Mouse (Mus musculus) forebrain, embryonic 12.5 days (tissue): ENCODE results near the gene Dop1b. TPM values are rescaled to one million over a fixed set of nuclear protein-coding genes. Genes with fewer than 3 reads are reported as not detected.
"Not testable (repeated sequence)": the region's sequence is repeated elsewhere in the genome, so short reads cannot be mapped to it uniquely, and the experiment has no call there.

ENCODE experiments used
- ATAC-seq: fragments of 200-750 bp; cut with Nextera tagmentation; 2 replicates; pipeline ENCODE4 v1.8.0; 2017; ENCODE audit warnings: moderate TSS enrichment; ENCODE audit not compliant: low FRiP score
- H3K27ac ChIP-seq: fragments of 300-500 bp; sonication (generic); 2 replicates; pipeline ENCODE4 v1.5.1; 2016; ENCODE audit warnings: mild to moderate bottlenecking
- H3K27me3 ChIP-seq: fragments of 300-500 bp; sonication (generic); 2 replicates; pipeline ENCODE4 v1.6.1; 2016; ENCODE audit warnings: mild to moderate bottlenecking
- H3K36me3 ChIP-seq: fragments of 300-500 bp; sonication (generic); replicated peaks from 2 replicates; pipeline ENCODE4 v1.6.1; 2016; ENCODE audit warnings: mild to moderate bottlenecking
- H3K4me1 ChIP-seq: fragments of 300-500 bp; sonication (generic); 2 replicates; pipeline ENCODE4 v1.6.1; 2016
- H3K4me2 ChIP-seq: fragments of 300-500 bp; sonication (generic); 2 replicates; pipeline ENCODE4 v1.6.1; 2016; ENCODE audit warnings: mild to moderate bottlenecking, moderate library complexity
- H3K4me3 ChIP-seq: fragments of 300-500 bp; sonication (generic); replicated peaks from 2 replicates; pipeline ENCODE4 v1.5.1; 2016; ENCODE audit warnings: mild to moderate bottlenecking
- H3K9ac ChIP-seq: fragments of 300-500 bp; sonication (generic); 2 replicates; pipeline ENCODE4 v1.6.1; 2016; ENCODE audit warnings: mild to moderate bottlenecking
- H3K9me3 ChIP-seq: fragments of 300-500 bp; sonication (generic); 2 replicates; pipeline ENCODE4 v1.6.1; 2016
- WGBS: fragments of 180-500 bp; shearing (Covaris S2); methylation state at CpG from one replicate; pipeline ENCODE4 v1.1.7; 2016; 5-methylcytosine and 5-hydroxymethylcytosine counted together
- polyA plus RNA-seq: library from polyadenylated mRNA; unstranded; fragments of >200 nt; fragmentation: Nextera tagmentation; extraction: Ambion mirVana; gene quantifications from 2 replicates; pipeline ENCODE4 v1.2.1, GENCODE M21; 2016

Dop1b gene
- polyA plus RNA-seq, 1 experiment from 2014 or later, result 19.2 TPM

GRCm38 (mm10) chr16:93816861-93817260 is 105.2 kb downstream of the Dop1b start:
- no peaks in the 10 kb centered on the region for H3K27me3 ChIP-seq
- no peak overlapping the region for H3K4me2 ChIP-seq
- no peak overlapping the region for H3K9ac ChIP-seq
- peaks cover 6% of the 10 kb centered on the region for H3K36me3 ChIP-seq
- 85% methylated on average over 7 of the region's 7 CpGs for WGBS
- peaks cover 9% of the 10 kb centered on the region; the same call in 1 of the 2 replicates for H3K4me1 ChIP-seq
- no peak overlapping the region for H3K4me3 ChIP-seq
- ATAC-seq, result no peak
- no peak overlapping the region for H3K27ac ChIP-seq
- peaks cover 3% of the 10 kb centered on the region for H3K9me3 ChIP-seq

- no peak for ATAC-seq
- 0 out of 2 replicates have a peak, but pooled peaks cover 4% of the 10 kb centered on the region for H3K9me3 ChIP-seq
- H3K27me3 ChIP-seq, result no peaks in the 10 kb centered on the region
- peaks cover 2% of the 10 kb centered on the region for H3K36me3 ChIP-seq
- 83% methylated on average over 5 of the region's 5 CpGs for WGBS
- peaks cover 9% of the 10 kb centered on the region; the same call in 1 of the 2 replicates for H3K4me1 ChIP-seq
- no peak overlapping the region for H3K27ac ChIP-seq
- no peak overlapping the region for H3K4me3 ChIP-seq
- no peak overlapping the region for H3K4me2 ChIP-seq
- no peak overlapping the region for H3K9ac ChIP-seq
Observed at GRCm38 (mm10) chr16:93817371-93817770, 105.7 kb downstream of the Dop1b start.

- H3K4me2 ChIP-seq, result no peak overlapping the region
- ATAC-seq, result no peak
- H3K36me3 ChIP-seq, result no peaks in the 10 kb centered on the region
- no peaks in the 10 kb centered on the region for H3K27me3 ChIP-seq
- no peak overlapping the region for H3K4me3 ChIP-seq
- WGBS, result 58% methylated on average over 12 of the region's 12 CpGs
- H3K9me3 ChIP-seq, result 0 out of 2 replicates have a peak, but pooled peaks cover 7% of the 10 kb centered on the region
- no peak overlapping the region for H3K27ac ChIP-seq
- peaks cover 9% of the 10 kb centered on the region; the same call in 1 of the 2 replicates for H3K4me1 ChIP-seq
- no peak overlapping the region for H3K9ac ChIP-seq
Observed at GRCm38 (mm10) chr16:93818691-93819324, 107.1 kb downstream of the Dop1b start.

DNA sequence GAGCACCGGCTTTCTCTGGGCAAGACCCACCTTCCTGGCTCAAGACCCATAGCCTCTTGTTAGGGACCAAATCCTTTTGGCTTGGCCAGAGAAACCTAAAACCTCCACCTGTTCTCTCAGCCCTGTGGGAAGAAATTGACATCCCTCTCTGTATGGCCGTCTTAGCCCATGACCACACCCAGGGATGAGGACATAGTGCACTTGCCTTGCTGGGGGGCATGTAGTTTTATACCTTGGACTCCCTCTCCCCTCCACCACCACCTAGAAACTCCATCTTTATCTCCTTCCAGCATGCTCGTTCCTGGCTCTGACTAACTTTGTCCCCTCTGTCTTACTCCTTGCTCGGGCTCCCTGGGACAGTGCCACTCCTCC is 107.6 kb downstream of the Dop1b start:
- H3K9ac ChIP-seq, result no peak overlapping the region
- no peaks in the 10 kb centered on the region for H3K36me3 ChIP-seq
- H3K27me3 ChIP-seq, result no peaks in the 10 kb centered on the region
- no peak overlapping the region for H3K4me2 ChIP-seq
- 0 out of 2 replicates have a peak, but pooled peaks cover 10% of the 10 kb centered on the region for H3K9me3 ChIP-seq
- no peak overlapping the region for H3K4me3 ChIP-seq
- 82% methylated on average over 4 of the region's 4 CpGs for WGBS
- ATAC-seq, result no peak
- H3K27ac ChIP-seq, result no peak overlapping the region
- H3K4me1 ChIP-seq, result peaks cover 9% of the 10 kb centered on the region; the same call in 1 of the 2 replicates

GRCm38 (mm10) chr16:93820040-93820439 is 108.3 kb downstream of the Dop1b start:
- H3K9me3 ChIP-seq, result 0 out of 2 replicates have a peak, but pooled peaks cover 10% of the 10 kb centered on the region
- no peaks in the 10 kb centered on the region for H3K27me3 ChIP-seq
- peaks cover 9% of the 10 kb centered on the region; the same call in 1 of the 2 replicates for H3K4me1 ChIP-seq
- 85% methylated on average over 1 of the region's 1 CpGs for WGBS
- H3K4me2 ChIP-seq, result no peak overlapping the region
- H3K36me3 ChIP-seq, result no peaks in the 10 kb centered on the region
- no peak overlapping the region for H3K27ac ChIP-seq
- ATAC-seq, result no peak
- H3K9ac ChIP-seq, result no peak overlapping the region
- no peak overlapping the region for H3K4me3 ChIP-seq

DNA sequence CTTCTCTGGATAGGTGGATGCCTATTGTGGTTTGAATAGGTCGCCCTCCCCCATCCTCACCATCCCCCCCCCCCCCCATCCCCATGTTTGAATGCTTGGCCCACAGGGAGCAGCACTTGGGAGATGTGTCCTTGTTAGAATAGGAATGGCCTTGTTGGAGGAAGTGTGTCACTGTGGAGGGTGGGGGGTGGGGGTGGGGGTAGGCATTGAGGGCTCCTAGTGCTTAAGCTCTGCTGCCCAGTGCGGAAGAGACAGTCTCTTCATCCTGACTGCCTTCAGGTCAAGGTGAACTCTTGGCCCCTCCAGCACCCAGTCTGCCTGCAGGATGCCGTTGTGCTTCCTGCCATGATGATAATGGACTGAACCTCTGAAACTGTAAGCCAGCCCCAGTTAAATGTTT is 110.0 kb downstream of the Dop1b start:
- 90% methylated on average over 3 of the region's 3 CpGs for WGBS
- H3K27ac ChIP-seq, result no peak overlapping the region
- no peak overlapping the region for H3K9ac ChIP-seq
- H3K9me3 ChIP-seq, result 0 out of 2 replicates have a peak, but pooled peaks cover 10% of the 10 kb centered on the region
- H3K36me3 ChIP-seq, result no peaks in the 10 kb centered on the region
- ATAC-seq, result no peak
- no peak overlapping the region for H3K4me3 ChIP-seq
- no peaks in the 10 kb centered on the region for H3K27me3 ChIP-seq
- no peaks in the 10 kb centered on the region for H3K4me1 ChIP-seq
- no peak overlapping the region for H3K4me2 ChIP-seq

- H3K27ac ChIP-seq, H3K4me2 ChIP-seq, ATAC-seq, H3K27me3 ChIP-seq, H3K4me1 ChIP-seq, H3K9ac ChIP-seq, H3K4me3 ChIP-seq, H3K36me3 ChIP-seq: not testable (repeated sequence)
- WGBS, result 86% methylated on average over 4 of the region's 8 CpGs
- 0 out of 2 replicates have a peak, but pooled peaks cover 10% of the 10 kb centered on the region for H3K9me3 ChIP-seq
Observed at GRCm38 (mm10) chr16:93822433-93823225, 110.9 kb downstream of the Dop1b start.

DNA sequence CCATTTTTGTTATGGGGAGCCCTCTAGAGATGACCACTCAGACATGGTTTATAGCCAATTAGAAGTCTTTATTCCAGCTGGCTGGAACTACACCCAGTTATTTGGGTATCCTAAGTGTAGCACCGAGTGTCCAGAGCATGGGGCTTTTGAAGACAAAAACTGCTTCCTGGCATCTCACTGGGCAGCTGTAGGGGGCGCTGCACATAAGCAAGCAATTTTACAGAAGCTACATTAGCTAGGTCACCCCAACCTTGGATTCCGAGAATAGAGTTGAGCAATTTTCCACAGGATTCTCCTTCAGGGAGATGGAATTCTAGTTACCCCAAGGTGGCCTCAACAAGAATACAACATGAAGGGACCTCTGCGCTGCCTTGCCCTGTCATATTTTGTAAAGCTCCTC is 113.1 kb downstream of the Dop1b start:
- H3K27ac ChIP-seq, result no peak overlapping the region
- 88% methylated on average over 4 of the region's 4 CpGs for WGBS
- no peaks in the 10 kb centered on the region for H3K4me1 ChIP-seq
- no peak overlapping the region for H3K9ac ChIP-seq
- ATAC-seq, result no peak
- no peak overlapping the region for H3K4me2 ChIP-seq
- 0 out of 2 replicates have a peak, but pooled peaks cover 10% of the 10 kb centered on the region for H3K9me3 ChIP-seq
- H3K4me3 ChIP-seq, result no peak overlapping the region
- H3K36me3 ChIP-seq, result no peaks in the 10 kb centered on the region
- no peaks in the 10 kb centered on the region for H3K27me3 ChIP-seq

DNA sequence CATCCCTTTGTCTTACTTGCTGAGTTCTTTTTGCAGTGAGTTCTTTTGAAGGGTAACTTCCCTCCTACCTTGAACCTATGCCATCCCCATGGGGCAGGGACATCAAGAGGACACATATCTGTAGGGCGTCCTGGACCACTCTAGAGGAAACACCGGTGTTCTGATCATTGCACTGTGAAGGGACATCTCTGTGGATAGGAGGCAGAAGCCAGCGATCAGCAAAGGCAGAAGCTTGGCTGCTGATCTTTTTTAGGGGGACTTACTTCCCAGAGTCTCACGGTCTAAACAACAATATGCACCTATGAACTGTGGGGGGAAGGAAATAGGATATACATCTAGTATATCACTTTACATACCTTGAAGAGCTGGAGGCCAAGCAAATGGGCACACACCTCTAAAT is 113.8 kb downstream of the Dop1b start:
- Histone ChIP-seq H3K27me3 (0 out of 2 replicates have a peak, but pooled peaks cover under 1% of the 10 kb centered on the region), H3K4me3 (no peak overlapping the region), H3K4me1 (no peaks in the 10 kb centered on the region), H3K4me2 (no peak overlapping the region), H3K9me3 (0 out of 2 replicates have a peak, but pooled peaks cover 10% of the 10 kb centered on the region), H3K9ac (no peak overlapping the region), H3K27ac (no peak overlapping the region), H3K36me3 (no peaks in the 10 kb centered on the region)
- no peak for ATAC-seq
- 94% methylated on average over 4 of the region's 4 CpGs for WGBS

DNA sequence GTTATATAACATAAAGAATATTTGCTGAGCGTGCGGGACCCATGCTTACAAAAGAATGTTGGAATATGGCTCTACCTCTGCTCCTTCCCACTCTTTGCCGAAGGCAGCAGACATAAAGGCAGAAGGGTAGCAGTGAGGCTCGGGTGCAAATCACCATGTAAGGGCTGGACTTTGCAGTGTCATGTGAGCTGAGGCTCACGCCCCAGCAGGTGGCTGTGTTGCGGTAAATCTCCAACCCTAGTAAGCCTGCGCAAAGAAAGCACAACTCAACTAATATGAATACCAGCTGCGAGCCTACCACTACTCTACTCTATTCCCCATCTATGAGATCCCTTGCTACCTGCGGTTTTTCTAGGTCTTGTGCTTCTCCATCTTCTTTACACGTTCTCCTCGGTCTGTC is 114.3 kb downstream of the Dop1b start:
- no peak for ATAC-seq
- H3K36me3 ChIP-seq, result no peaks in the 10 kb centered on the region
- H3K4me1 ChIP-seq, result no peaks in the 10 kb centered on the region
- H3K9ac ChIP-seq, result no peak overlapping the region
- H3K27ac ChIP-seq, result no peak overlapping the region
- 72% methylated on average over 9 of the region's 11 CpGs for WGBS
- no peak overlapping the region for H3K4me2 ChIP-seq
- 0 out of 2 replicates have a peak, but pooled peaks cover 10% of the 10 kb centered on the region for H3K9me3 ChIP-seq
- H3K4me3 ChIP-seq, result no peak overlapping the region
- 0 out of 2 replicates have a peak, but pooled peaks cover 4% of the 10 kb centered on the region for H3K27me3 ChIP-seq

DNA sequence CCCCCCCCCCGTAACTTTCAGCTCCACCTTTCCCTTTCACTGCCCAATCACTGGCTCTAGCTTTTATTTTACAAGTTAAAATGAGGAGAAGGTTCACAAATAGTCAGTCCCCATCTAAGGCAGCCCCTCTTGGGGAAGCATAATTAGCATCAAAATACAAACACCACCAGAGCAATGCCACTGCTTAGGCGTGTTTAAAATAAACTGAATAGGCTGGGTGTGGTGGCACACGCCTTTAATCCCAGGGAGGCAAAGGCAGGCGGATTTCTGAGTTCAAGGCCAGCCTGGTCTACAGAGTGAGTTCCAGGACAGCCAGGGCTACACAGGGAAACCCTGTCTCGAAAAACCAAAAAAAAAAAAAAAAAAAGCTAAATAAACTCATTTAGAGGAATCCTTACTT is 114.8 kb downstream of the Dop1b start:
- not testable (repeated sequence) for H3K4me2 ChIP-seq, H3K4me1 ChIP-seq, H3K36me3 ChIP-seq, ATAC-seq, H3K9ac ChIP-seq, H3K27ac ChIP-seq, H3K27me3 ChIP-seq, H3K4me3 ChIP-seq
- WGBS, result 32% methylated on average over 5 of the region's 5 CpGs
- H3K9me3 ChIP-seq, result 0 out of 2 replicates have a peak, but pooled peaks cover 10% of the 10 kb centered on the region

GRCm38 (mm10) chr16:93826909-93827308 is 115.2 kb downstream of the Dop1b start:
- Histone ChIP-seq H3K9me3 (0 out of 2 replicates have a peak, but pooled peaks cover 8% of the 10 kb centered on the region), H3K9ac (no peak overlapping the region), H3K27me3 (0 out of 2 replicates have a peak, but pooled peaks cover 4% of the 10 kb centered on the region), H3K4me1 (no peaks in the 10 kb centered on the region), H3K36me3 (no peaks in the 10 kb centered on the region), H3K27ac (no peak overlapping the region), H3K4me2 (no peak overlapping the region), H3K4me3 (no peak overlapping the region)
- ATAC-seq, result no peak
- WGBS, result 90% methylated on average over 6 of the region's 6 CpGs
